Mouse (Mus musculus) macrophage (primary cell): ENCODE measurements around the gene Kctd10. TPM values are rescaled to one million over a fixed set of nuclear protein-coding genes. Genes with fewer than 3 reads are reported as not detected.
A peak's percentile ranks its signal among the peaks of the same experiment; 100 is the strongest.

Experiments
- H3K27ac ChIP-seq: fragments of 350-480 bp; formaldehyde crosslinking; 2 replicates; pipeline ENCODE4 v1.9.0; 2021
- H3K36me3 ChIP-seq: fragments of 350-480 bp; formaldehyde crosslinking; 2 replicates; pipeline ENCODE4 v1.9.0; 2021; ENCODE audit errors: inconsistent target
- H3K4me3 ChIP-seq: fragments of 350-480 bp; formaldehyde crosslinking; 2 replicates; pipeline ENCODE4 v1.9.0; 2021; ENCODE audit errors: inconsistent target
- H3K79me2 ChIP-seq: fragments of 350-480 bp; formaldehyde crosslinking; 2 replicates; pipeline ENCODE4 v1.9.0; 2021; ENCODE audit errors: inconsistent target
- WGBS: methylation state at CpG from one replicate; pipeline ENCODE4 v1.1.7; 2026; ENCODE audit warnings: inconsistent platforms; ENCODE audit not compliant: missing documents; 5-methylcytosine and 5-hydroxymethylcytosine counted together
- polyA plus RNA-seq: library from polyadenylated mRNA; stranded (reverse); fragments of 250-400 nt; gene quantifications from 3 replicates; pipeline ENCODE4 v1.2.4, GENCODE M21; 2018; ENCODE audit warnings: inconsistent platforms

The Kctd10 gene
- polyA plus RNA-seq, 1 experiment from 2014 or later, result 35.6 TPM

DNA sequence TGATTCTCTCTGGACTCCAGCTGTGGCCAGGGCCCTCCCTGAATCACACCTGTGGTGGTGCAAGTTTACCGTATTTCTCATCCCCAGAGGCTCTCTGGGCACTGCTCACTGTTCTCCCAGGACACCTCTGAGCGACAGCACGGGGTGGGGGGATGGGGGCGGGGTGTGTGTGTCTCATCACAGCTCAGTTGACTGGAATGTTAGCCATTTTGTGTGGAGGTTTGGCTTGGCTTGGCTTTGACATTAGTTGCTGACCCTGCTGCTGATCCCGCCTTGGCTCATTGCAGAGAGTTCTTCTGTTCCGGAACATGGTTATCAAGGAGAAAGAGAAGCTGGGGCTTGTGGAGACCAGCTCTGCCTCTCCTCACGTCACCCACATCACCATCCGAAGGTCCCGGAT is 27.5 kb upstream of the Kctd10 start:
- no peak overlapping the region for H3K4me3 ChIP-seq
- peaks cover 99% of the 10 kb centered on the region for H3K36me3 ChIP-seq
- no peak overlapping the region for H3K27ac ChIP-seq
- WGBS, result 95% methylated on average over 9 of the region's 9 CpGs
- H3K79me2 ChIP-seq, result no peaks in the 10 kb centered on the region

DNA sequence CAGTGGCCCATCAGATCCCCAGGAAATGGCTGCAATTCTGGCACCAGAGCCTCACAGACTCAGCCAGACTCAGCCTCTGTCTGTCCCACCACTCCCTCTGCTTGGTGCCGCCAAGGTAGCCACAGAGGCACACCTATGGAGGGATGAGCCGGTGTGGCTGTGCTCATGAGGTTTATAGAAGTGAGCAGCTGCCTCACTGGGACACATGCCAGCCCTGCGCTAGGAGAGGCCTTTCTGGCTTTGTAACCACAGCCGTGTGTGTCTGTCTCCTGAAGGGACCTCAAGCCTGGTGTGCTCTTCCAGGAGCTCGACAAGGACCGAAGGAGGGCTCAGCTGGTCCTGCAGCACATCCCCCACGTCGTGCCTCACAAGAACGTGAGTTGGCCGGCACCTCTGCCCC is 27.0 kb upstream of the Kctd10 start:
- WGBS, result 93% methylated on average over 10 of the region's 10 CpGs
- H3K36me3 ChIP-seq, result peaks cover 99% of the 10 kb centered on the region

DNA sequence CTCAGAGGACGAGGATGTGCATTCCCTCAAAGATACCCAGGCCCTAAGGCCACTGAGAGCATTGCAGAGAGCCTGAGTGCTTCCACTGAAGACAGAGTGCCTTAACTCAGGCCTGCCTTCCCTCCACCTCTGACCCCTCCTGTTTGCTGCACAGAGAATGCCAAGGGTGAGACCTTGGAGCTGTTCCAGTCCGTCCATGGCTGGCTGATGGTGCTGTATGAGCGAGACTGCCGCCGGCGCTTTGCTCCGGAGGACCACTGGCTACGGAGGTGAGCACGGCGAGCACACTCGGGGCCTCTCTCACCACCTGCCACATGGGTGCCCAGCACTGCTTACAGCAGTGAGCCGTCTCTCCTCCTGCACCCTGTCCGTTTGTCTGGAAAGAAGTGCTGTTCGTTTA is 26.3 kb upstream of the Kctd10 start:
- no peak overlapping the region for H3K27ac ChIP-seq
- H3K4me3 ChIP-seq, result no peak overlapping the region
- peaks cover 99% of the 10 kb centered on the region for H3K36me3 ChIP-seq
- H3K79me2 ChIP-seq, result no peaks in the 10 kb centered on the region
- 94% methylated on average over 14 of the region's 14 CpGs for WGBS

More for the DNA sequence above, 27.0 kb upstream of the Kctd10 start:
- H3K27ac ChIP-seq, result no peak overlapping the region
- H3K4me3 ChIP-seq, result no peak overlapping the region
- H3K79me2 ChIP-seq, result no peaks in the 10 kb centered on the region

DNA sequence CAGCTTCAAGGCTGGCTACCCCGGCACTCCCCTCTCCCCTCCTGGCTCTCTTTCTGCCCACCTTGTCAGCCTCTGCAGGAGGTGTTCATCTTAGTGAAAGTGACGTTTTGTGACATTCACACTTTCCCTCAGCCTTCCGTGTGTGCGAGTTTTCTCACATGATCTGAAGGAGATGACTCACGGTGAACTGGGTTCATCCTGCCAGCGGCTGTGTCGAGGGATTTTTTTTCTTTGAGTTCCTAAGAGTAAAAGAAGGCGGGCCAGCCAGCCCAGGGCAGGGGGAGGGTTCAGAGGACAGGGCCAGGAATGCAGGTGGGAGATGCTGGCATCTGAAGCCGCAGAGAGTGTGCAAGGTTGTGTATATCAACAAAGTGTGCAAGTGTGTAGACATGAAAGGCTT is 12.9 kb upstream of the Kctd10 start:
- Histone ChIP-seq H3K79me2 (no peaks in the 10 kb centered on the region), H3K36me3 (peaks cover 88% of the 10 kb centered on the region), H3K27ac (no peak overlapping the region), H3K4me3 (no peak overlapping the region)
- WGBS, result 86% methylated on average over 9 of the region's 9 CpGs

DNA sequence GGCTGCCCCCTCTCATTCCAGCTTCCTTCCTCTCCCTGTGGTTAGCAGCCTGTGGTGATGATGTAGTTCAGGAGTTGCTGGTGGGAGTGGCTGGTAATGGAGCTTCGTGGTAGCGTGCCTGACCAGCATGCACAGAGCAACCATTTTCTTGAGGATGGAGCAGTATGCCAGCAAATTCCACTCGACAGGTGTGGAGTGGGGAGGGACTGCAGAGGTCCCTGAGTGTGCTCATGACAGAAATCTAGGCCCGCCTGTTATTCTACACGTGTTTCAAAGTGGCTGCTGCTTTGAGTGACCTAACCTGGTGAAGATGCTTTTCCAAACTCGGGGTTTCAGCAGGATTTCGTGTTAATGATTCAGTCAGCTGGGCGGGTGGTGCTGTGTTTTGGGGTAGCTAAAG is 4.1 kb upstream of the Kctd10 start:
- peaks cover 46% of the 10 kb centered on the region for H3K79me2 ChIP-seq
- WGBS, result 82% methylated on average over 8 of the region's 8 CpGs
- H3K36me3 ChIP-seq, result peaks cover 40% of the 10 kb centered on the region
- H3K4me3 ChIP-seq, result no peak overlapping the region
- H3K27ac ChIP-seq, result no peak overlapping the region

DNA sequence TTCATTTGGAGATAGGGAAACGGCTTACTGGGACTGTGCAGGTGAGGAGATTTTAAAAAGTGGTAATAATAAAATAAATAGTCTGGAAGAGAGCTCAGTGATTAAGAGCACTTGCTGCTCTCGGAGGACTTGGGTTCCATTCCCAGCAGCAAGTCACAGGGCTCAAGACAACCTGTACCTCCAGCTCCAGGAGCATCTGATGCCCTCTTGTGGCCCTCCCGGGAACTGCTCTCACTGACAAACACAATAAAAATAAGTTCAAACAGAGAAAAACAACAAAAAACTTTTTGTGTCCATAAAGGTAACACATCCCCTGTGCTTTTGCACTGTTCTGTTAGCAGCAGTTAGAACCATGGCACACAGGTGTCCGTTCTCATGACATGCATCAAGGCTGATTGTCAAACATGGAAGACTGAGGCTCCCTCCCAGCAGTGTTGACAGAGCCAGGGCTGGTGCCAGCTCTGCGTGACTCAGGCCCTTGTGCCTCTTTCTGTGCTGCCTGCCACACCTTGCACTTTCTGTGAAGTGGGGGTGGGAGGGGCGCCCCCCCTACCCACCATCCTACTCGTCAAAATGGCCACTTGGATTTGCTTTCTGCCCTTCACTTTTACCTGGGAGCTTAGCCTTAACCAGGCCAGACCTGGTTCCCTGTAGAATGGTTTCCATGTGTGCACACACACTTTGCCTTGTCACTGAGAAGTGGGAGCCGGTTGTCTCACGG is 3.0 kb upstream of the Kctd10 start:
- no peak overlapping the region for H3K4me3 ChIP-seq
- H3K36me3 ChIP-seq, result peaks cover 28% of the 10 kb centered on the region
- no peak overlapping the region for H3K27ac ChIP-seq
- WGBS, result 85% methylated on average over 9 of the region's 9 CpGs
- peaks cover 57% of the 10 kb centered on the region for H3K79me2 ChIP-seq

DNA sequence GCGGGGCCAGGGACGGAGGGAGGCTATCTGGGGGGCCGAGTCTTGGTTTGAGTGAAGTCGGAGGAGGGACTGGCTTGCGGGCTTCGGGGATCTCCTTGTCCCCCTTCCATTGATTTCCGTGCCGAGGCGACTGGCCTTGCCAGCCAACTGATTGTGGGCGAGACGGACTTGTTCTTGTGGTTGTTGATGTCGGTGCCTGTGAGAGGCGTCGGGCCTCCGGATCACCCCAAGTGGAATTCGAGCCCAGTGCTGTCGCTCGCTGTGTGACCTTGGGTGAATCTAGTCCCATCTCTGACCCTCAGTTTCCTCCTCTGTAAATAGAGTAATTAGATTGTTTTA is 674 bp upstream of the Kctd10 start:
- Histone ChIP-seq H3K79me2 (peaks cover 81% of the 10 kb centered on the region), H3K27ac (peak overlapping the region; percentile 80), H3K4me3 (peak overlapping the region; percentile 95), H3K36me3 (peaks cover 6% of the 10 kb centered on the region; the same call in 1 of the 2 replicates)
- WGBS, result under 1% methylated on average over 18 of the region's 18 CpGs

DNA sequence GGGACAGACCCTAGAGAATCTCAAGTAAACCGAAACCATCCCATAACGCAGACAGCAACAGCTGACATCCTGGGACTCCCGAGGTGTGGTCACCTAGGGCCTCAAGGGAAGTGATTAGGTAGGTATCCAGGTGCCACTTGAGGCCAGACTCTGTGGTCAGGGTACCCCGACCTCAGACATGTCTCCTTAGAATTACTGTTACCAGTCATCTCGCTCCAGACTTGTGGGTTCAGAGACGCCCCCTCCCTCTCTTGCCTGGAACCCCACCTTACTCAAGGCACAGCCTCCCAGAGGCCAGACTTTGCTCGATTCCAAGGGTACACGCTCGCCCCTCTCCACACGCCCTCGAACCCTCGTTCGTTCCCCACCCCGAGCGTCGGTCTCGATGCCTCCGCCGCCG is 545 bp downstream of the Kctd10 start:
- WGBS, result 2% methylated on average over 20 of the region's 20 CpGs
- Histone ChIP-seq H3K36me3 (no peaks in the 10 kb centered on the region; the same call in 1 of the 2 replicates), H3K79me2 (peaks cover 93% of the 10 kb centered on the region), H3K4me3 (peak overlapping the region; percentile 95), H3K27ac (peak overlapping the region; percentile 63)

DNA sequence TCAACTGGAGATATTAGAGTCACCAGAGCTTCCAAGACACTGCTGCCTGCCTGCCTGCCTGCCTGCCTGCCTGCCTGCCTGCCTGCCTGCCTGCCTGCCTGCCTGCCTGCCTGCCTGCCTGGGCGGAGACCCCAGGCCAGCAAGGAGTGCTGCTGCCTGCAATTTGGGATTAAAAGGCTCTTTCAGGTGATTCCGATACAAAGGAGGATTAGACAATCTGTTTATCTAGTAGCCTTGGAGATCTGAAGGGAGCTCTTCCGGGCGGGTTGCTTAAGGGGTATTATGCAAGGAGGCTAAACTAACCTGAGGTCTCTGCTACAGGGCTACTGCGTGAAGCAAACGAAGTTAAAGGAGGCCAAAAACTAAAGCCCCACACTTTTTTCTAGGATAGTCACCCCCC is 1.4 kb downstream of the Kctd10 start:
- peak overlapping the region; percentile 63; the same call in 1 of the 2 replicates for H3K27ac ChIP-seq
- peaks cover 5% of the 10 kb centered on the region; the same call in 1 of the 2 replicates for H3K36me3 ChIP-seq
- H3K79me2 ChIP-seq, result peaks cover 94% of the 10 kb centered on the region
- H3K4me3 ChIP-seq, result peak overlapping the region; percentile 95; the same call in 1 of the 2 replicates
- WGBS, result 31% methylated on average over 6 of the region's 6 CpGs

DNA sequence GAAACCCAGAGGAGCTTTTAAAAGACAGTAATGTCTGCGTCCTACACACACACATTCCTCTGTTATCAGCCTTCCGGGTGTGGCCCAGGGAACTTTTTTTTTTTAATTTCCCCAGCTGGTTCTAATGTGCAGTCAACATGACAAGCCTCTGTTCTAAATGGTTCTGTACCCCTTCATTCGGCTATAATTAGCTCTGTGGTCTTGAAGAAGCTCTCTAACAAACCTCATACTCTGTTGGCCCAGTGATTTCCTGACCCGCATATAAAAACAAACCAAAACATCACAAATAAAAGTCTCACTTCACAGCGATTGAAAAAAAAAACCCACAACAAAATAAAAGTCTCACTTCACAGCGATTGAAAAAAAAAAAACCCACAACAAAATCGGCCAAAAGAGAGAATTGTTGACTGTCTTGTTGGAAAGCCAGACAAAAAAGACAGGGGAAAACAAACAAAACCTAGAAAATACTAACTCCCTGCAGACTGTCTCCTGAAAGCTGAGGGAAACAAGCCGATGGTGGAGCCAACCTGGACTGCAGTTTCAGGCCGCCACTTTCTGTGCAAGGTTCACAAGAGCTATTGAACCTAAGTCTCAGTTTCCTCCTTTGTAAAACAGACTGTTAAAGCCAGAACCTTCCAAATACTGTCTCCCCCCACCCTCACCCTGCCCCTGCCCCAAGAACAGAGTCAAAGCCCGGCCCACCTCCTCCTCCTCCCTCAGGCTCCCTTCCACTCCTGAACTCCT is 2.0 kb downstream of the Kctd10 start:
- peaks cover 11% of the 10 kb centered on the region; the same call in 1 of the 2 replicates for H3K36me3 ChIP-seq
- no peak overlapping the region for H3K27ac ChIP-seq
- no peak overlapping the region for H3K4me3 ChIP-seq
- peaks cover 94% of the 10 kb centered on the region for H3K79me2 ChIP-seq
- 23% methylated on average over 10 of the region's 10 CpGs for WGBS

DNA sequence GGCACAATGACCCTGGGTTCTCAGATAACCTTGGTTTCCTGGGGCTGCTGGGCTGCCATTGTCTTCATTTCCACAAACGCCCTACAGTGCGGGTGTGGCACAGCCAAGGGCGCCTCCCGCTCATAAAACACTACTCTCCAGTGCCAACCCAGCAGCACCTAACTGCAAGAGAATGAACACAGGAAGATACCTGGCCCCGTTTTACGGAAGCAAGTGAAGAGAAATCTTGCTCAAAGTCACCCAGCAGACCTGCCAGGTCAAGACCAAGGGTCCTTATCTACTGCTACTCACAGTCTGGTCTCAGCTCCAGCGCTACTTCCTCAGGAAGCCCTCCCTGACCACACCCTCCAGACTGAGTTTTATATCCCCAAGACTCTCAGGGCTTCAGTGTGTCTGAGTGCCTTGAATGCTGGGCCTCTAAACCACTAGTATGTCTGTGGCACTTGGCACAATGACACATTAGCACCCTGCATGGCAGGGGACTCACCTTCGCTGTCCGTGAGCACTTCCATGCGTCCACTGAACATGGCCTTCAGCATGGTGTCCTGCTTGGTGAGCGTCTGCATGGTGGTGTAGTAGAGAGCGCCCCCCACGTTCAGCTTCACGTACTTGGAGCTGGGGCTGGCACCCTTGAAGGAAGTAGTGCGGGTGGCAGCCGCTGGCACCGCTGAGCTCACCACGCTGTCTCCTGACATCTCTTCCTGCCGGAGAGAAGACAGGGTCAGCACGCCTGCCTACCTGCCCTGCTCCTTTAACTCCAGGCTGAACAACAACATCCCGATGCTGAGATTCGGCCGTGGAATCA is 5.7 kb downstream of the Kctd10 start:
- no peak overlapping the region for H3K4me3 ChIP-seq
- peaks cover 88% of the 10 kb centered on the region for H3K79me2 ChIP-seq
- peaks cover 23% of the 10 kb centered on the region; the same call in 1 of the 2 replicates for H3K36me3 ChIP-seq
- peak overlapping the region; percentile 21; the same call in 1 of the 2 replicates for H3K27ac ChIP-seq
- 19% methylated on average over 22 of the region's 23 CpGs for WGBS

DNA sequence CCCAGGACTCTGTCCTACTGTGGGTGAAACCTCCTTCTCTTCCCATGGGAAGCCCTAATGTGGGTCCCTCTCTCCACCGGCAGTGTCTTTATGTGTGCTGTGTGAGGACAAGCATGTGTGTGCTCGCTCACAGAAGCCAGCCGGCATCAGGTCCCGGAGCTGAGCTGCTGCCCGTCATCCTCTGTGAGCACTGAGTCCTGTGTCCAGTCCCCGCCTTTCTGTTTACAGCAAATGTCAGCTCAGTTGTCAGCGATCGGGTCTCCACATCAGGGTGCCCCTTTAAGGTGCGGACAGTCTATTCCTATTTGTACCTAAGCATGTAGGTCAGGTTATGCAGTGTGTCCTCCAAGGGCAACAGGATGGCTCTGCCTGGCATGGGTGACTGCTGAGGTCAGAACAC is 6.7 kb downstream of the Kctd10 start:
- 93% methylated on average over 8 of the region's 9 CpGs for WGBS
- Histone ChIP-seq H3K4me3 (no peak overlapping the region), H3K27ac (no peak overlapping the region), H3K79me2 (peaks cover 88% of the 10 kb centered on the region), H3K36me3 (peaks cover 33% of the 10 kb centered on the region; the same call in 1 of the 2 replicates)

DNA sequence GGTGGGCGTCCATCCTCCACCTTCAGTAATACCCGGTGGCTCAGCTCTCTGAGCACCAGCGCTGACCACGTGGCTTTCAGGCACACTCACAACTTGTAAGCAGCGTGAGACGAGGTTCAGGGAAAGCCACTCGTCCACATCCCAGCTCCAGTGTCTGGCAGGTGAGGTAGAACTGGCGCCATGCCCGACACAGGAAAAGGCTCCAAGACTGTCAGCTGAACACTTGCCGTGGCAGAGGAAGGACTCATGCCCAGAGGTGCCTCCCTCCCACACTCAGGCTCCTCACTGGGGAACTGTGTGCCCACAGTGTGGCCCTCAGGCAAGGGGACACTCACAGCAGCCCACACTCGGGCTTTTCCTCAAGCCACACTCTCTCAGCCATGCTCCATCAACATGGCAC is 7.1 kb downstream of the Kctd10 start:
- Histone ChIP-seq H3K79me2 (peaks cover 84% of the 10 kb centered on the region), H3K27ac (no peak overlapping the region), H3K36me3 (peaks cover 36% of the 10 kb centered on the region; the same call in 1 of the 2 replicates), H3K4me3 (no peak overlapping the region)
- WGBS, result 77% methylated on average over 11 of the region's 11 CpGs

DNA sequence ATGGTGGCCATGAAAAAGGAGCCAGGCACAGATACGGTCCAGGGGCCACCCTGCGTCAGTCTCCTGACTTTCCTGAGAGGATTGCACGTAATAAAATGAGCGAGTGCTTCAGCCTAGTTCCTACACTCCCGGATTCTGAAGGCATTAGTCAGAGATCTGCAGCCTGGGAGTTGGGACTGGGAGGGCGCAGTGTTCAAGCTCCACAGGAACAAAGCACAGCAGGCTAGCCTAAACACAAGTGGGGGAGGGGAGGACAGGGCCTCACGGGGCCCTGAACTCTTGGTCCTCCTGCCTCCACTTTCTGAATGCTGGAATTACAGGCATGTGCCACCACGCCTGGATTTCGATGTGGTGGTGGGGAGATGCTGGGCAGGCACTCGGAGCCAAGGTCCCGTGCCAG is 7.7 kb downstream of the Kctd10 start:
- Histone ChIP-seq H3K36me3 (peaks cover 42% of the 10 kb centered on the region), H3K27ac (no peak overlapping the region), H3K79me2 (peaks cover 78% of the 10 kb centered on the region), H3K4me3 (no peak overlapping the region)
- WGBS, result 90% methylated on average over 11 of the region's 11 CpGs
